Mouse (Mus musculus) small intestine, adult 2 months (tissue): ENCODE measurements around the gene Tmppe. TPM values are rescaled to one million over a fixed set of nuclear protein-coding genes. Genes with fewer than 3 reads are reported as not detected.
"Not testable (repeated sequence)": the region's sequence is repeated elsewhere in the genome, so short reads cannot be mapped to it uniquely, and the experiment has no call there.

ENCODE experiments used
- H3K27ac ChIP-seq: fragments of 200-500 bp; 2 replicates; pipeline ENCODE4 v1.5.1; 2012; ENCODE audit warnings: low read depth, low read length, control low read depth, inconsistent platforms; ENCODE audit not compliant: insufficient read depth
- H3K27me3 ChIP-seq: fragments of 200-500 bp; 2 replicates; pipeline ENCODE4 v1.6.1; 2012; ENCODE audit warnings: mild to moderate bottlenecking, moderate library complexity, low read length, inconsistent platforms; ENCODE audit not compliant: control insufficient read depth, insufficient read depth
- H3K36me3 ChIP-seq: fragments of 200-500 bp; 2 replicates; pipeline ENCODE4 v1.6.1; 2012; ENCODE audit warnings: mild to moderate bottlenecking, low read length, control low read depth, inconsistent platforms; ENCODE audit not compliant: control insufficient read depth, insufficient read depth
- H3K4me1 ChIP-seq: fragments of 200-500 bp; 2 replicates; pipeline ENCODE4 v1.6.1; 2012; ENCODE audit warnings: low read length, inconsistent platforms, mixed read lengths; ENCODE audit not compliant: control insufficient read depth, insufficient read depth, insufficient read length
- H3K4me3 ChIP-seq: fragments of 200-500 bp; 2 replicates; pipeline ENCODE4 v1.5.1; 2012; ENCODE audit warnings: low read depth, mild to moderate bottlenecking, control low read depth, inconsistent platforms, low read length, moderate library complexity
- CTCF ChIP-seq: fragments of 200-500 bp; IDR thresholded peaks from 2 replicates; pipeline ENCODE4 v1.5.1; 2012; ENCODE audit warnings: low read depth, mild to moderate bottlenecking, control low read depth, inconsistent platforms, low read length, moderate library complexity, mixed read lengths; ENCODE audit not compliant: insufficient replicate concordance, insufficient read length; ENCODE audit errors: extremely low read depth
- POLR2A ChIP-seq: fragments of 200-500 bp; IDR thresholded peaks from 2 replicates; pipeline ENCODE4 v1.6.1; 2012; ENCODE audit warnings: low read depth, mild to moderate bottlenecking, control low read depth, inconsistent platforms, low read length, moderate library complexity
- WGBS: fragments of 180-500 bp; shearing (Covaris S2); methylation state at CpG from one replicate; pipeline ENCODE4 v1.1.7; 2018; 5-methylcytosine and 5-hydroxymethylcytosine counted together
- polyA plus RNA-seq: library from polyadenylated mRNA; depleted of rRNA; stranded (reverse); fragments of >200 nt; gene quantifications from 2 replicates; pipeline ENCODE4 v1.2.3, GENCODE M21; 2012

The Tmppe gene
- polyA plus RNA-seq, 1 experiment = 4.6 TPM

DNA sequence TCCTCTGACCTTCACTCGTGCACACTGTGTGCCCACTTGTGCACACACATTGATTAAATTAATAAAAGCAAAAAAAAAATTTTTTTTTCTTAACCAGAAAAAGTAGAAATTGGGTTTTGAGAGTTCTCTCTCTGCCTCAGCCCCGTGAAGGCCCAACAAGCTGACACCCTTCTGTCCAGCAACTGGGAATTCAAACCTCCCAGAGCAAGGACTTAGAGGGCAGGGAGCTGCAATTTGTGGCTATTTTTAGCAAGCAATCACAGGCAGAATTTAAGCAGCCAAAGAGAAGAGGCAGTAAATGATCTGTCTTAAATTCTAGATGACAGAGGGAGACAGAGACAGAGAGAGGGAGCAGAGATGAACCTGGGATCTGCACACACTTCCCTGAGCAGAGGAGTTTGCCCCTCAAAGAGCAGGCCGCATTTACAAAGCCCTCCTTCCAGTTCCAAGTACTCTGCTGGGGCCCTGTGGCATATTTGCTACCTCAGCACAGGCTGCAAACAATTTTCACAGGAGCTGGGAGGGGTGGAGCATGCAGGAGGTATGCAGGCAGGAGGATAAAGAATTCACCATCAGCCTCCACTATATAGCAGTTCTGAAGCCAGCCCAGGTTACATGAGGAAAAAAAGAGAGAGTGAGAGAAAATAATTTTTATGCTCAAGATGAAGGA, 12.1 kb upstream of the Tmppe start:
- H3K36me3 ChIP-seq = 0 out of 2 replicates have a peak, but pooled peaks cover 4% of the 10 kb centered on the region
- no peak overlapping the region for H3K4me3 ChIP-seq
- no peak overlapping the region for H3K27ac ChIP-seq
- 80% methylated on average over 3 of the region's 3 CpGs for WGBS
- TF ChIP-seq POLR2A = no peak
- TF ChIP-seq CTCF = no peak
- no peaks in the 10 kb centered on the region for H3K4me1 ChIP-seq
- no peaks in the 10 kb centered on the region for H3K27me3 ChIP-seq

DNA sequence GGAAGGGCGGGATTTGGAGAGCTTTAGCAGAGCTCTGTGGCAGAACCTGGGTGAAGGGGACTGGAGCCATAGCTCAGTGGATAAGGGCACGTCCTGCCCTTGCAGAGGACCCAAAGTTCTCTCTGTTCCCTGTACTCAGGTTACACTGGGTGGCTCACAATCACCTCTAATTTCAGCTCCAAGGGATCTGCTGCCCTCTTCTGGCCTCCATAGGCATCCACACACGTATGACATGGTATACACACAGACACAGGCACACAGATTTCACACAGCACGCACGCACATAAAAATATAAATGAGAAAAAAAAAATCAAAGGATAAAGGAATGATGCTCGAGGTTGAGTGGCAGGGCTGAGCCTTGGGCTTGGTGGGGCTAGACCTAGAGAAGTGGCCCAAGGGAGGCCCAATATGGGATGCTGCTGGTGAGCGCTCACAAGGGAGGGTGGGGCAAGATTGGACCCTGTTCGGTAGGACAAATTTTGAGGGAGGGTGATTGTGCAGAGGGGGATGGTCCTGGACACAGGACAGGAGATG, 11.5 kb upstream of the Tmppe start:
- peak; percentile 50; the same call in 1 of the 2 replicates for TF ChIP-seq CTCF
- TF ChIP-seq POLR2A = no peak
- WGBS = 89% methylated on average over 8 of the region's 8 CpGs
- Histone ChIP-seq H3K36me3 (0 out of 2 replicates have a peak, but pooled peaks cover 4% of the 10 kb centered on the region), H3K4me1 (no peaks in the 10 kb centered on the region), H3K4me3 (peak overlapping the region; percentile 98), H3K27ac (no peak overlapping the region), H3K27me3 (no peaks in the 10 kb centered on the region)

DNA sequence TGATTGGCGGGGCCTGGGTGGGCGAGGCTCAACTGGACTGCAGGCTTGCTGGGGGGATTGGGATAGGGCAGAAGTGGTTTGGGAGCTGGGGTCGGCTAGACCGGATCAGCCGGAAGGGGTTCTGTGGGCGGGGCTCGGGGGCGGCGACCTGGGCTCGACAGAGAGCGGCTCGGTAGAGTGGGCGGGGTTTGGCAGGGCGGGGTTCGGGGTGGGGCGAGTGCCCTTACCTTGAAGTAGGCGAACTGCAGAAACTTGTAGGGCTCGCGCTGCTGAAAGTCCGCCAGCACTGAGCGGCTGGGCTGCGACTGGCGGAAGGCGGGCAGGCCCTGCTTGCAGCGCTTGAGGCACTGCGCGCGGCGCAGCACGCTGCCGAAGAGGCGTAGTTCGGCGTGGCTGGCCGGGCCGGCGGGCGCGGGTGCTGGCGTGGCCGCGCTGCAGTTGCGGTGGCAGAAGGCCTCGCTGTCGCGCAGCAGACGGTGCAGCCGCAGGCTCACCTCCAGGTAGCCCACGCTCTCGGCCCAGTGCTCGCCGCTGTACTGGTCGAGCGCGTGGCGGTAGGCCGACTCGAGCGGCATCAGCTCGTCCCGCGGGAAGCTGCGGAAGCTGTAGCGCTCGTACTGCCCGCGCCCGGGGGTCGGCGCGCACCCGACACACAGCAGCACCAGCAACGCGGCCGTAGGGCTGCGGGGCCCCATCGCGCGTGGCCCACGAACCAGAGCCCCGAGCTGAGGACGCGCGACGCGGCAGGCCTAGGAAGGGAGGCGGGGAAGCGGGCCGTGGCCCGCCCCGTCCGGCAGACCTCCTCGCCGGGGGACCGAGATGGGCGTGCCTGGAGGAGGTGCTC, 10.8 kb upstream of the Tmppe start, which contains the start of gene Crtap:
TSS of gene Crtap (minus strand) at position 771 of the 844 bp plus-strand sequence.
- peak within 1 kb of the TSS; percentile 98 for H3K4me3 ChIP-seq
- WGBS = 3% methylated on average over 93 of the region's 96 CpGs

DNA sequence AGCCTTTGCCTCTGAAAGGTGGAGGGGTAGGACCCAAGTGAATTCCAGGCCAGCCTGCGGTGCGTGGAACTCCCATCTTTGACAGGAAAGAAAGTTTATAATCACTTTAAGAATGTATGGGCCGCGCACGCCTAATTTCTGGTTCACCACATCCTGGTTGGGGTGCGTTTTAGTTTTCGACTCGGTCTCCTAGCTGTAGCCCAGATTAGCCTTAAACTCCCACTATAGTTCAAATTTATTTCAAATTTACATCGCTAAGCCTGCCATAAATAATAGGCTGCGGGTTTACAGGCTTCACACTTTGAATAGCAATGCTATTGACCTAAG, 10.2 kb upstream of the Tmppe start:
- Histone ChIP-seq H3K27ac (no peak overlapping the region), H3K27me3 (no peaks in the 10 kb centered on the region), H3K36me3 (no peaks in the 10 kb centered on the region), H3K4me3 (peak overlapping the region; percentile 98), H3K4me1 (peaks cover 5% of the 10 kb centered on the region; the same call in 1 of the 2 replicates)
- TF ChIP-seq POLR2A (no peak), CTCF (no peak)
- WGBS = 3% methylated on average over 10 of the region's 10 CpGs

More for the DNA sequence above, 10.8 kb upstream of the Tmppe start, which contains the start of gene Crtap:
- Histone ChIP-seq H3K4me1 (peaks cover 3% of the 10 kb centered on the region; the same call in 1 of the 2 replicates), H3K27me3 (no peaks in the 10 kb centered on the region), H3K27ac (peak within 1 kb of the TSS; percentile 35; the same call in 1 of the 2 replicates), H3K36me3 (0 out of 2 replicates have a peak, but pooled peaks cover 2% of the 10 kb centered on the region)
- TF ChIP-seq POLR2A = no peak; the same call in none of the 2 replicates
- no peak for TF ChIP-seq CTCF

DNA sequence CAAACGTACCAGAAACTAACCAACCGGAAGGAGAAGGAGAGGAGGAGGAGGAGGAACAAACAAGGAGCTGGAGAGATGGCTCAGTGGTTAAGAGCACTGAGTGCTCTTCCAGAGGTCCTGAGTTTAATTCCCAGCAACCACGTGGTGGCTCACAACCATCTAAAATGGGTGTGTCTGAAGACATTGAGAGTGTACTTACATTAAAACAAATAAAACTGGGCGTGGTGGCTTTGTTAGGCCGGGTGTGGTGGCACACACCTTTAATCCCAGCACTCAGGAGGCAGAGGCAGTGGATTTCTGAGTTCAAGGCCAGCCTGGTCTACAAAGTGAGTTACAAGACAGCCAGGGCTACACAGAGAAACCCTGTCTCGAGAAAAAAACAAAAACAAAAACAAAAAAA, 6.8 kb upstream of the Tmppe start:
- H3K4me1 ChIP-seq, H3K27me3 ChIP-seq, H3K27ac ChIP-seq, H3K36me3 ChIP-seq, H3K4me3 ChIP-seq: not testable (repeated sequence)
- WGBS = 38% methylated on average over 6 of the region's 6 CpGs

DNA sequence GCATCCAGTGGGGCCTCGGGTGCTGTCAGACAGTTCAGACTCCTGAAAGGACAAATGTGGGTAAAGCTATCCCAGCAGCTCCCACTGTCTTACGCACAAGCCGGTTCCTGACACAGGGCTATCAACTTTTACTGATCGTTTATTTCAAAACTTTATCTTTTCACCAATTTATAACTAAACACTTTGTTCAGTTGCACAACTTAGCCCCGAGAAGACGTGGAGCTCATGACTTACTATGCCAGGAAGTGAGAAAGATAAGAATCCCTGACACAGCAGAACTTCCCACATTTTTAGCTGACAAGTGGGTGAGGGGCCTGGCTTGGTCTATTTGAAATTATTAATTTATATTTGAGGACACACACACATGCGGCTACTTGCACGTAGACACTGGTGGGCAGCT, 6.2 kb upstream of the Tmppe start:
- Histone ChIP-seq H3K4me3 (no peak overlapping the region), H3K36me3 (no peaks in the 10 kb centered on the region), H3K27me3 (no peaks in the 10 kb centered on the region), H3K27ac (no peak overlapping the region), H3K4me1 (peaks cover 5% of the 10 kb centered on the region; the same call in 1 of the 2 replicates)
- 63% methylated on average over 8 of the region's 8 CpGs for WGBS
- no peak for TF ChIP-seq CTCF
- no peak for TF ChIP-seq POLR2A

DNA sequence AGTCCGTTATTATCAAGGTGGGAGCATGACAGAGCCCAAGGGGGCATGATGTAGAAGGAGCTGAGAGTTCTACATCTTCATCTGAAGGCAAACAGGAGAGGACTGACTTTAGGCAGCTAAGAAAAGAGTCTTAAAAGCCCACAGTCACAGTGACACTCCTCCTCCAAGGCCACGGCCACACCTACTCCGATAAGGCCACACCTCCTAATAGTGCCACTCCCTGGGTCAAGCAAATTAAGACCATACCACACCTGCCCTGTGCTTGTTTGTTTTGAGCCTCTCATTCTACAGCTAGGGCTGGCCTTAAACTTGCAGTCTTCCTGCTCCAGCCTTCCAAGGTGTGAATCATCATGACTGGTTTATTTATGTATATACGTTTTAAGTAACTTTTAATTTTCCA, 5.6 kb upstream of the Tmppe start:
- 43% methylated on average over 4 of the region's 4 CpGs for WGBS
- no peak for TF ChIP-seq CTCF
- TF ChIP-seq POLR2A = no peak
- Histone ChIP-seq H3K4me3 (no peak overlapping the region), H3K36me3 (no peaks in the 10 kb centered on the region), H3K27ac (no peak overlapping the region), H3K27me3 (no peaks in the 10 kb centered on the region), H3K4me1 (peaks cover 5% of the 10 kb centered on the region; the same call in 1 of the 2 replicates)
